ENCODE assay signal across 18 mouse cellular contexts in the genomic region with DNA sequence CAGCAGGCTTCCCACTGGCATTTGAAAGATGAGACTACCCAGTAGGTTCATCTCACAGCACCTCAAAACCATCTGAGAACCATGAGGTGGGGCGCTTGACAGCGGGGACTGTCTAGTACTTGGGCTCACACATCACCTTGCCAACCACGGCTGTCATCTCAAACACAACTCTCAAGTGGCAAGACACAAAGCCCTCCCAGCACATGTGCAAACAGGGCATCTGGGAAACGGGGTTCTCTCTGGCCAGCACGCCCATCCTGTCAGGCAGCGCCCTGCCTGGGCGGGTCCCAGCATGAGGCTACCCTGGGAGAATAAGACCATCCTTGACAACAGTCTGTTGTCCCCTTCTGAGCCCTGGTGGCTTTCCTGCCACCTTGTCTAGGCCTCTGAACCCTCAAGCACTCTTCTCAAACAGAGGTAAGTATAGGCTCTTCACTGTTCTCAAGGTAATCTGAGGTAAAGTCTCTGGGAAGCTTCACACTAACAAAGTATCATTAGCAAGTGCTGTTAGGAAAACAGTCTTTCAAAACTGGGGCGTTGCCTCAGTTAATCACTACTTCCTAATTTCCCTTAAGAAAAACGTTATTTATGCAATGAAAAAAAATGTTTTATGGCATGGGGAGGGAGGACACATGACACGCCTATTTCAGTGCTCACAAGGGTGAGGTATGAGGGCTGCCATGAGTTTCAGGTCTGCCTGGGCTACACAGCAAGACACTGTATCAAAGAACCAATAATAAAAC. TPM values are rescaled to one million over a fixed set of nuclear protein-coding genes. Genes with fewer than 3 reads are reported as not detected.
DNase-seq lines count a peak whose midpoint lies in the region; ATAC-seq and TF ChIP-seq lines count a peak whose summit lies in the region.
"Had no signal": no experiment of that assay in that cellular context is flagged by ENCODE, and none has a peak within 500 bp of the region (broad histone marks: within the 10 kb centered on the region; RNA-seq: fewer than 3 reads in every experiment).

No protein-coding gene starts in this region.

- no peaks in the 10 kb centered on the region for H3K36me3 ChIP-seq in intestine, embryonic 15.5 days
- no peaks in the 10 kb centered on the region for H3K36me3 ChIP-seq in intestine, postnatal 0 days (ENCODE audit: control insufficient read depth, insufficient read depth)
- 0 out of 2 replicates have a peak, but pooled peaks cover 7% of the 10 kb centered on the region for H3K36me3 ChIP-seq in liver, postnatal 0 days (replicated peaks; ENCODE audit: insufficient read depth, low read length)
- H3K36me3 ChIP-seq: embryonic facial prominence, embryonic 12.5 days; hindbrain, embryonic 15.5 days had no signal

- no peak overlapping the region for H3K4me2 ChIP-seq in intestine, embryonic 15.5 days (replicated peaks)
- H3K4me2 ChIP-seq in intestine, postnatal 0 days (replicated peaks; ENCODE audit: low read depth): no peak overlapping the region
- H3K4me2 ChIP-seq in liver, postnatal 0 days (ENCODE audit: low read depth, low read length): no peak overlapping the region
- H3K4me2 ChIP-seq: embryonic facial prominence, embryonic 12.5 days; hindbrain, embryonic 15.5 days; midbrain, embryonic 13.5 days had no signal

- H3K9ac ChIP-seq in intestine, embryonic 15.5 days: no peak overlapping the region
- H3K9ac ChIP-seq in intestine, postnatal 0 days (ENCODE audit: low read depth, low read length): no peak overlapping the region
- no peak overlapping the region for H3K9ac ChIP-seq in liver, postnatal 0 days (replicated peaks)
- H3K9ac ChIP-seq: embryonic facial prominence, embryonic 12.5 days; hindbrain, embryonic 15.5 days; midbrain, embryonic 13.5 days had no signal

- ATAC-seq in intestine, embryonic 15.5 days: peak; percentile 34; the same call in 1 of the 2 replicates
- ATAC-seq in intestine, postnatal 0 days: no peak
- no peak for ATAC-seq in liver, postnatal 0 days
- ATAC-seq: midbrain, embryonic 13.5 days had no signal

- no peaks in the 10 kb centered on the region for H3K9me3 ChIP-seq in intestine, embryonic 15.5 days
- H3K9me3 ChIP-seq in intestine, postnatal 0 days (ENCODE audit: control insufficient read depth): no peaks in the 10 kb centered on the region
- no peaks in the 10 kb centered on the region for H3K9me3 ChIP-seq in liver, postnatal 0 days (ENCODE audit: low read length)
- H3K9me3 ChIP-seq: embryonic facial prominence, embryonic 12.5 days; hindbrain, embryonic 15.5 days; midbrain, embryonic 13.5 days had no signal

- no peak overlapping the region for H3K27ac ChIP-seq in intestine, embryonic 15.5 days
- no peak overlapping the region for H3K27ac ChIP-seq in intestine, postnatal 0 days (ENCODE audit: low read depth, low read length)
- peak overlapping the region; percentile 56 for H3K27ac ChIP-seq in bone marrow, adult 2 months (ENCODE audit: control insufficient read depth, insufficient read depth, low read depth, low read length, poor library complexity)
- 0 out of 2 replicates have a peak overlapping the region, but pooled peaks have one; percentile 41 for H3K27ac ChIP-seq in liver, postnatal 0 days (ENCODE audit: low read depth)
- H3K27ac ChIP-seq: embryonic facial prominence, embryonic 12.5 days; midbrain, embryonic 13.5 days had no signal

- H3K4me1 ChIP-seq in intestine, embryonic 15.5 days (replicated peaks): peaks cover 16% of the 10 kb centered on the region
- H3K4me1 ChIP-seq in intestine, postnatal 0 days (replicated peaks; ENCODE audit: control insufficient read depth, insufficient read depth, low read length): 0 out of 2 replicates have a peak, but pooled peaks cover 4% of the 10 kb centered on the region
- peaks cover 19% of the 10 kb centered on the region for H3K4me1 ChIP-seq in bone marrow, adult 2 months (ENCODE audit: control insufficient read depth, insufficient read depth, low read length)
- no peaks in the 10 kb centered on the region for H3K4me1 ChIP-seq in liver, postnatal 0 days (ENCODE audit: insufficient read depth)

- DNase-seq in 416B (ENCODE audit: low read depth): peak; percentile 48
- DNase-seq in liver, postnatal 0 days: no peak
- DNase-seq in adrenal gland, adult 2 months: no peak
- no peak for DNase-seq in cerebellum, adult 9-11 months
- no peak for DNase-seq in ovary, adult 18-20 months (ENCODE audit: low spot score)
- DNase-seq: adrenal gland, postnatal 36 days; cerebellum, postnatal 14 days; heart, postnatal 10 days; kidney, adult 8-10 months; lung, postnatal 14 days; right cerebral cortex, postnatal 4 days; thymus, adult 2 months had no signal

- no peak overlapping the region for H3K4me3 ChIP-seq in intestine, embryonic 15.5 days (replicated peaks)
- H3K4me3 ChIP-seq in intestine, postnatal 0 days (ENCODE audit: low read depth, low read length): no peak overlapping the region
- H3K4me3 ChIP-seq in bone marrow, adult 2 months (replicated peaks; ENCODE audit: control insufficient read depth, low read depth, low read length): no peak overlapping the region
- H3K4me3 ChIP-seq in liver, postnatal 0 days (ENCODE audit: low read depth, low read length): no peak overlapping the region
- H3K4me3 ChIP-seq: embryonic facial prominence, embryonic 12.5 days; hindbrain, embryonic 15.5 days; midbrain, embryonic 13.5 days had no signal

- H3K27me3 ChIP-seq in intestine, embryonic 15.5 days (replicated peaks): no peaks in the 10 kb centered on the region
- H3K27me3 ChIP-seq in intestine, postnatal 0 days (replicated peaks; ENCODE audit: control insufficient read depth, insufficient read depth, low read length): no peaks in the 10 kb centered on the region
- H3K27me3 ChIP-seq in liver, postnatal 0 days (ENCODE audit: insufficient read depth, low read length): no peaks in the 10 kb centered on the region
- H3K27me3 ChIP-seq: embryonic facial prominence, embryonic 12.5 days; hindbrain, embryonic 15.5 days; midbrain, embryonic 13.5 days had no signal

- 71% methylated on average over 10 of the region's 10 CpGs for WGBS in intestine, embryonic 15.5 days
- 57% methylated on average over 10 of the region's 10 CpGs for WGBS in intestine, postnatal 0 days
- 31% methylated on average over 10 of the region's 10 CpGs for WGBS in bone marrow, adult 2 months
- WGBS in liver, postnatal 0 days (ENCODE audit: insufficient replicate concordance): 69% methylated on average over 10 of the region's 10 CpGs

- TF ChIP-seq CTCF in intestine, postnatal 0 days (IDR thresholded peaks at IDR 0.05; ENCODE audit: low read depth): no peak
- no peak for TF ChIP-seq CTCF in bone marrow, adult 2 months (IDR thresholded peaks at IDR 0.05; ENCODE audit: control insufficient read depth, insufficient read depth, low read length)
- no peak for TF ChIP-seq CTCF in liver, postnatal 0 days (IDR thresholded peaks at IDR 0.05; ENCODE audit: low read depth)

- TF ChIP-seq EP300 in liver, postnatal 0 days (IDR thresholded peaks at IDR 0.05; ENCODE audit: low read depth): no peak

- peak; percentile 16; the same call in 1 of the 2 replicates for TF ChIP-seq POLR2A in bone marrow, adult 2 months (IDR thresholded peaks at IDR 0.05; ENCODE audit: borderline replicate concordance, control insufficient read depth, low read depth, low read length)

RNA-seq across cellular contexts. Expression of a gene that starts 43.6 kb away (rescaled TPM):
- polyA plus RNA-seq in intestine, embryonic 15.5 days (2015; fragmentation: Nextera tagmentation; extraction: Ambion mirVana): 13.6 and 14.9 TPM in 2 replicates
- polyA plus RNA-seq in intestine, postnatal 0 days (2015; fragmentation: Nextera tagmentation; extraction: Ambion mirVana): 11.7 and 14.4 TPM in 2 replicates
- polyA plus RNA-seq in bone marrow, adult 2 months (2011; ENCODE audit: insufficient read depth, insufficient read length, low replicate concordance, missing spikeins): 68.4 and 138 TPM in 2 replicates
- polyA plus RNA-seq in liver, postnatal 0 days (2015; fragmentation: Nextera tagmentation; extraction: Ambion mirVana): 3.6 and 4.2 TPM in 2 replicates
- total RNA-seq in adrenal gland, adult 2 months (2021): 1 to 10 TPM; 1.8 to 2.2 TPM
- polyA plus RNA-seq in adrenal gland, adult 2 months (2012; rRNA removed): 1.3 and 1.5 TPM in 2 replicates

Comparison
In these comparisons a context has a peak if more than half of its experiments do, and no peak if none do; other contexts are left out.
1. H3K27ac ChIP-seq: peak in bone marrow, adult 2 months (single experiment) and liver, postnatal 0 days (single experiment); none in intestine, embryonic 15.5 days (single experiment) and intestine, postnatal 0 days (single experiment).